Mouse (Mus musculus) spleen, adult 2 months (tissue): Measurements from ENCODE around the gene Arhgap23.

Source experiments
- CTCF ChIP-seq: fragments of 200-500 bp; IDR thresholded peaks from 2 replicates; pipeline ENCODE4 v1.5.1; 2011; ENCODE audit warnings: mild to moderate bottlenecking, inconsistent platforms; ENCODE audit not compliant: insufficient read depth, insufficient read length, insufficient replicate concordance; ENCODE audit errors: extremely low read depth
- POLR2A ChIP-seq: fragments of 200-500 bp; IDR thresholded peaks from 2 replicates; pipeline ENCODE4 v1.6.1; 2011; ENCODE audit warnings: low read depth, low read length, inconsistent platforms

- TF ChIP-seq POLR2A (no peak), CTCF (no peak)
Measured at GRCm38 (mm10) chr11:97477431-97477830, 62.1 kb downstream of the Arhgap23 start.
